Mouse (Mus musculus) forebrain, embryonic 14.5 days (tissue): ENCODE results near the gene Akap8l. TPM values are rescaled to one million over a fixed set of nuclear protein-coding genes. Genes with fewer than 3 reads are reported as not detected.

ENCODE experiments used
- ATAC-seq: fragments of 200-750 bp; cut with Nextera tagmentation; 2 replicates; pipeline ENCODE4 v1.8.0; 2017; ENCODE audit warnings: mild to moderate bottlenecking, moderate library complexity
- DNase-seq: peaks from one replicate; pipeline ENCODE4 v3.0.0-alpha.2; 2015; ENCODE audit warnings: low spot score
- H3K27ac ChIP-seq: fragments of 300-500 bp; sonication (generic); 2 replicates; pipeline ENCODE4 v1.5.1; 2014; ENCODE audit warnings: low read depth, mild to moderate bottlenecking, control low read depth, low read length, moderate library complexity
- H3K27me3 ChIP-seq: fragments of 300-500 bp; sonication (generic); replicated peaks from 2 replicates; pipeline ENCODE4 v1.6.1; 2014; ENCODE audit warnings: low read length, control low read depth, mixed read lengths; ENCODE audit not compliant: control insufficient read depth, insufficient read depth
- H3K36me3 ChIP-seq: fragments of 300-500 bp; sonication (generic); 2 replicates; pipeline ENCODE4 v1.6.1; 2014; ENCODE audit warnings: low read length, control low read depth; ENCODE audit not compliant: control insufficient read depth, insufficient read depth
- H3K4me1 ChIP-seq: fragments of 300-500 bp; sonication (generic); 2 replicates; pipeline ENCODE4 v1.6.1; 2014; ENCODE audit warnings: antibody characterized with exemption, low read length, control low read depth; ENCODE audit not compliant: control insufficient read depth, insufficient read depth
- H3K4me2 ChIP-seq: fragments of 300-500 bp; sonication (generic); 2 replicates; pipeline ENCODE4 v1.6.1; 2014; ENCODE audit warnings: mild to moderate bottlenecking, control low read depth, low read length
- H3K4me3 ChIP-seq: fragments of 300-500 bp; sonication (generic); 2 replicates; pipeline ENCODE4 v1.5.1; 2014; ENCODE audit warnings: low read depth, low read length, control low read depth
- H3K9ac ChIP-seq: fragments of 300-500 bp; sonication (generic); 2 replicates; pipeline ENCODE4 v1.6.1; 2014; ENCODE audit warnings: mild to moderate bottlenecking, low read length, control low read depth, moderate library complexity
- H3K9me3 ChIP-seq: fragments of 300-500 bp; sonication (generic); replicated peaks from 2 replicates; pipeline ENCODE4 v1.6.1; 2016; ENCODE audit warnings: low read length, control low read depth, mixed read lengths; ENCODE audit not compliant: control insufficient read depth
- WGBS: fragments of 180-500 bp; shearing (Covaris S2); extraction: QIAGEN DNeasy Blood & Tissue Kit; methylation state at CpG from one replicate; pipeline ENCODE4 v1.1.7; 2014; 5-methylcytosine and 5-hydroxymethylcytosine counted together
- polyA plus RNA-seq: library from polyadenylated mRNA; unstranded; fragments of >200 nt; fragmentation: Nextera tagmentation; extraction: Ambion mirVana; gene quantifications from 2 replicates; pipeline ENCODE4 v1.2.1, GENCODE M21; 2014

The Akap8l gene
- polyA plus RNA-seq, 1 experiment from 2014 or later, result 66.6 TPM

- Histone ChIP-seq H3K36me3 (peaks cover 73% of the 10 kb centered on the region), H3K9ac (no peak overlapping the region), H3K4me1 (no peaks in the 10 kb centered on the region), H3K4me3 (no peak overlapping the region), H3K27me3 (no peaks in the 10 kb centered on the region), H3K4me2 (no peak overlapping the region), H3K9me3 (no peaks in the 10 kb centered on the region), H3K27ac (no peak overlapping the region)
- ATAC-seq, result no peak
- DNase-seq, result no peak
- WGBS, result 95% methylated on average over 2 of the region's 2 CpGs
Observed at GRCm38 (mm10) chr17:32335869-32336268, 14.5 kb downstream of the Akap8l start.

- Histone ChIP-seq H3K4me2 (no peak overlapping the region), H3K4me1 (no peaks in the 10 kb centered on the region), H3K27me3 (no peaks in the 10 kb centered on the region), H3K27ac (no peak overlapping the region), H3K9ac (no peak overlapping the region), H3K9me3 (no peaks in the 10 kb centered on the region), H3K36me3 (peaks cover 80% of the 10 kb centered on the region), H3K4me3 (no peak overlapping the region)
- DNase-seq (no peak), ATAC-seq (no peak)
- WGBS, result 96% methylated on average over 12 of the region's 12 CpGs
Observed at GRCm38 (mm10) chr17:32334921-32335320, 15.5 kb downstream of the Akap8l start.

- H3K27me3 ChIP-seq, result no peaks in the 10 kb centered on the region
- no peak overlapping the region for H3K4me3 ChIP-seq
- no peak overlapping the region for H3K27ac ChIP-seq
- no peaks in the 10 kb centered on the region for H3K4me1 ChIP-seq
- no peak overlapping the region for H3K4me2 ChIP-seq
- ATAC-seq (no peak), DNase-seq (no peak)
- H3K36me3 ChIP-seq, result peaks cover 81% of the 10 kb centered on the region
- H3K9ac ChIP-seq, result no peak overlapping the region
- no peaks in the 10 kb centered on the region for H3K9me3 ChIP-seq
- WGBS, result 90% methylated on average over 23 of the region's 31 CpGs
Observed at GRCm38 (mm10) chr17:32333675-32334303, 16.6 kb downstream of the Akap8l start.

GRCm38 (mm10) chr17:32327501-32327900, 22.9 kb downstream of the Akap8l start:
- no peak overlapping the region for H3K4me3 ChIP-seq
- peaks cover 65% of the 10 kb centered on the region for H3K36me3 ChIP-seq
- no peaks in the 10 kb centered on the region for H3K27me3 ChIP-seq
- ATAC-seq (no peak), DNase-seq (no peak)
- H3K4me1 ChIP-seq, result no peaks in the 10 kb centered on the region
- no peaks in the 10 kb centered on the region for H3K9me3 ChIP-seq
- H3K4me2 ChIP-seq, result no peak overlapping the region
- no peak overlapping the region for H3K9ac ChIP-seq
- no peak overlapping the region for H3K27ac ChIP-seq

GRCm38 (mm10) chr17:32322809-32323208, 27.6 kb downstream of the Akap8l start:
- no peak overlapping the region for H3K4me3 ChIP-seq
- H3K4me2 ChIP-seq, result no peak overlapping the region

GRCm38 (mm10) chr17:32321836-32322235, 28.6 kb downstream of the Akap8l start:
- DNase-seq (no peak), ATAC-seq (no peak)
- Histone ChIP-seq H3K36me3 (peaks cover 45% of the 10 kb centered on the region), H3K27ac (peak overlapping the region; percentile 93), H3K9ac (peak overlapping the region; percentile 83), H3K9me3 (no peaks in the 10 kb centered on the region), H3K4me1 (peaks cover 15% of the 10 kb centered on the region), H3K4me2 (peak overlapping the region; percentile 93), H3K27me3 (no peaks in the 10 kb centered on the region), H3K4me3 (peak overlapping the region; percentile 95)
- 22% methylated on average over 6 of the region's 6 CpGs for WGBS

More at GRCm38 (mm10) chr17:32322809-32323208, 27.6 kb downstream of the Akap8l start:
- peaks cover 15% of the 10 kb centered on the region for H3K4me1 ChIP-seq
- no peak for ATAC-seq
- DNase-seq, result no peak
- H3K9ac ChIP-seq, result no peak overlapping the region
- H3K9me3 ChIP-seq, result no peaks in the 10 kb centered on the region
- peaks cover 42% of the 10 kb centered on the region for H3K36me3 ChIP-seq
- H3K27me3 ChIP-seq, result no peaks in the 10 kb centered on the region
- 97% methylated on average over 1 of the region's 1 CpGs for WGBS
- no peak overlapping the region for H3K27ac ChIP-seq

- Histone ChIP-seq H3K9me3 (no peaks in the 10 kb centered on the region), H3K27me3 (no peaks in the 10 kb centered on the region), H3K4me1 (peaks cover 15% of the 10 kb centered on the region), H3K9ac (peak overlapping the region; percentile 83), H3K36me3 (peaks cover 45% of the 10 kb centered on the region), H3K27ac (peak overlapping the region; percentile 93), H3K4me3 (peak overlapping the region; percentile 95), H3K4me2 (peak overlapping the region; percentile 93)
- ATAC-seq, result peak; percentile 71
- no peak for DNase-seq
- WGBS, result under 1% methylated on average over 22 of the region's 23 CpGs
Observed at GRCm38 (mm10) chr17:32321390-32321734, 29.0 kb downstream of the Akap8l start.

GRCm38 (mm10) chr17:32320597-32321389, 29.6 kb downstream of the Akap8l start, which contains the start of gene Akap8:
Gene Akap8, minus strand, starts transcription at chr17:32321238.
- Histone ChIP-seq H3K4me3 (peak within 1 kb of the TSS; percentile 95), H3K36me3 (peaks cover 45% of the 10 kb centered on the region), H3K4me1 (peaks cover 15% of the 10 kb centered on the region), H3K27ac (peak within 1 kb of the TSS; percentile 94), H3K27me3 (no peaks in the 10 kb centered on the region), H3K4me2 (peak within 1 kb of the TSS; percentile 96), H3K9ac (peak within 1 kb of the TSS; percentile 87), H3K9me3 (no peaks in the 10 kb centered on the region)
- under 1% methylated on average over 83 of the region's 83 CpGs for WGBS
- peak; percentile 97 for ATAC-seq
- peak; percentile 100 for DNase-seq

- Histone ChIP-seq H3K4me1 (peaks cover 15% of the 10 kb centered on the region), H3K4me3 (peak overlapping the region; percentile 95), H3K9ac (peak overlapping the region; percentile 87), H3K4me2 (peak overlapping the region; percentile 96), H3K27ac (peak overlapping the region; percentile 94; the same call in 1 of the 2 replicates), H3K9me3 (no peaks in the 10 kb centered on the region), H3K27me3 (no peaks in the 10 kb centered on the region), H3K36me3 (peaks cover 48% of the 10 kb centered on the region)
- DNase-seq (no peak), ATAC-seq (no peak)
- WGBS, result 0% methylated on average over 7 of the region's 7 CpGs
Observed at GRCm38 (mm10) chr17:32319950-32320349, 30.5 kb downstream of the Akap8l start.
